Mouse (Mus musculus) liver, embryonic 14.5 days (tissue): Measurements from ENCODE around the gene Atf7.

ENCODE experiments used
- CTCF ChIP-seq: IDR thresholded peaks from 2 replicates; pipeline ENCODE4 v1.5.1; 2016; ENCODE audit warnings: antibody characterized with exemption, low read depth, control low read depth
- EP300 ChIP-seq: IDR thresholded peaks from 2 replicates; pipeline ENCODE4 v1.6.1; 2016; ENCODE audit warnings: antibody characterized with exemption, low read depth

- no peak for TF ChIP-seq EP300
- TF ChIP-seq CTCF = no peak
These were observed 112.3 kb downstream of the Atf7 start for GRCm38 (mm10) chr15:102513004-102513403.
